Mouse (Mus musculus): ENCODE measurements around the gene Pde7b. TPM values are rescaled to one million over a fixed set of nuclear protein-coding genes. Genes with fewer than 3 reads are reported as not detected.

Gene Pde7b
- polyA plus RNA-seq, 1 experiment from 2014 or later = 1.3 TPM

DNA sequence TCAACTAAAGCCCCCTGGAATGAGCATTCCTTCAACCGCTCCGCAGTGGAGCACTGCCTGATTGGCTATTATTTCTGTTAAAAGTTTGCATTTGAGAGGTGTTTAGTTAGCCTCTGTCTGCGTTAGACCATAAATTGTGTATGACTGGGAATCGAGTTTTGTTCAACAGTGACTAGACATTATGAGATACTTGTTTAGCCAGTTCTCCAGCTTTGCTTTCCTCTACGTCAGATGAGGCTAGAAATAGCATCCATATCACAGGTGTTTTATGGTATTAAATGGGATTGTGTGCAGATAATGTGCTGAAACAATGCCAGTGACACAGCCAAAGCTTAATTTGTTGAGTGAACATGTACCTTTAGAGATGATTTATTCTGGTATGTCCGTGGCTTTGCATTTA, 70.3 kb downstream of the Pde7b start:
- Histone ChIP-seq H3K36me3 (ENCODE audit: control insufficient read depth, insufficient read depth, low read length) (no peaks in the 10 kb centered on the region), H3K4me2 (no peak overlapping the region), H3K27ac (ENCODE audit: low read depth, low read length) (no peak overlapping the region), H3K27me3 (replicated peaks; ENCODE audit: control insufficient read depth, insufficient read depth, low read length) (no peaks in the 10 kb centered on the region), H3K9me3 (ENCODE audit: control insufficient read depth, low read length) (no peaks in the 10 kb centered on the region), H3K4me1 (replicated peaks; ENCODE audit: control insufficient read depth, insufficient read depth, low read length) (no peaks in the 10 kb centered on the region), H3K9ac (ENCODE audit: low read depth, low read length) (no peak overlapping the region), H3K4me3 (ENCODE audit: low read depth, low read length) (no peak overlapping the region)
- DNase-seq (ENCODE audit: low spot score) (no peak), ATAC-seq (replicated peaks; ENCODE audit: low FRiP score) (no peak)
- WGBS = 82% methylated on average over 6 of the region's 6 CpGs

DNA sequence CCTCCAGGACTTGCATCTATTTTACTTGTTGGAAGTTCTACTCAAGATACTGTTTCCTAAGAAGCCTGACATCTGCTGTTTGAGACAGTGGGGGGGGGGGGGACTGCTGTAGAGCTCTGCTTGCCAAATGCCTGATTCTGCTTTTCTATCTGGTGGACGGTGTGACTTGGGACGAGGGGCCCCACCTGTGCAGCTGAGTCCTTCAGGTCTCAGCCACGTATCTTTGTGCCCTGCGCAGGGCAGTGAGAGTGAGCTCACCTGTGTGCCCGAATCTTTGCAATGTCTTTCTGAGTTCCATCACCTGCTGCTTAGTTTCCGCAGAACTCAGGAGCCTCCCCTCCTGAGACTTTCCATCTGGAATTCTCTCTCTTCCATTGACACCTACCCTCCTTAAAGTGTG, 70.7 kb downstream of the Pde7b start:
- no peaks in the 10 kb centered on the region for H3K9me3 ChIP-seq (ENCODE audit: control insufficient read depth, low read length)
- no peak overlapping the region for H3K4me2 ChIP-seq
- H3K36me3 ChIP-seq (ENCODE audit: control insufficient read depth, insufficient read depth, low read length) = no peaks in the 10 kb centered on the region
- H3K4me1 ChIP-seq (replicated peaks; ENCODE audit: control insufficient read depth, insufficient read depth, low read length) = no peaks in the 10 kb centered on the region
- H3K27me3 ChIP-seq (replicated peaks; ENCODE audit: control insufficient read depth, insufficient read depth, low read length) = no peaks in the 10 kb centered on the region
- WGBS = 77% methylated on average over 6 of the region's 6 CpGs
- no peak overlapping the region for H3K27ac ChIP-seq (ENCODE audit: low read depth, low read length)
- DNase-seq (ENCODE audit: low spot score) (no peak), ATAC-seq (replicated peaks; ENCODE audit: low FRiP score) (no peak)
- no peak overlapping the region for H3K4me3 ChIP-seq (ENCODE audit: low read depth, low read length)
- H3K9ac ChIP-seq (ENCODE audit: low read depth, low read length) = no peak overlapping the region

DNA sequence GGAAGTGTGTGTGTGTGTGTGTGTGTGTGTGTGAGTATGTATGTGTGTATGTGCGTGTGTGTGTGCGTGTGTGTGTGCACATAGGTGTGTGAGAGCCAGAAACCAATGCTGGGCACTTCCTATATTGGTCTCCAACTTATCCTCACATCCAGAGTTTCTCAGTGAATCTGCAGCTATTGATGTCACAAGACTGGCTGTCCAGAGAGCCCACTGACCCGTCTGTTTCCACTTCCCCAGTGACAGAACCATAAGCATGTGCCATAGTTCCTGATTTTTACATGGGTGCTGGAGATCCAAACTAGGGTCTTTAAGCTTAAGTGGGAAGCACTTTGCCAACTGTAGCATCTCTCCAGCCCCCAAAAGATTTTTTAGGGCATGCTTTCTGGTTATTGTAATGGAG, 71.6 kb downstream of the Pde7b start:
- Histone ChIP-seq H3K27ac (ENCODE audit: low read depth, low read length) (no peak overlapping the region), H3K4me2 (no peak overlapping the region), H3K4me1 (replicated peaks; ENCODE audit: control insufficient read depth, insufficient read depth, low read length) (no peaks in the 10 kb centered on the region), H3K36me3 (ENCODE audit: control insufficient read depth, insufficient read depth, low read length) (no peaks in the 10 kb centered on the region), H3K9ac (ENCODE audit: low read depth, low read length) (no peak overlapping the region), H3K4me3 (ENCODE audit: low read depth, low read length) (no peak overlapping the region), H3K27me3 (replicated peaks; ENCODE audit: control insufficient read depth, insufficient read depth, low read length) (no peaks in the 10 kb centered on the region), H3K9me3 (ENCODE audit: control insufficient read depth, low read length) (no peaks in the 10 kb centered on the region)
- ATAC-seq (replicated peaks; ENCODE audit: low FRiP score) (no peak), DNase-seq (ENCODE audit: low spot score) (no peak)
- WGBS = 65% methylated on average over 3 of the region's 3 CpGs

DNA sequence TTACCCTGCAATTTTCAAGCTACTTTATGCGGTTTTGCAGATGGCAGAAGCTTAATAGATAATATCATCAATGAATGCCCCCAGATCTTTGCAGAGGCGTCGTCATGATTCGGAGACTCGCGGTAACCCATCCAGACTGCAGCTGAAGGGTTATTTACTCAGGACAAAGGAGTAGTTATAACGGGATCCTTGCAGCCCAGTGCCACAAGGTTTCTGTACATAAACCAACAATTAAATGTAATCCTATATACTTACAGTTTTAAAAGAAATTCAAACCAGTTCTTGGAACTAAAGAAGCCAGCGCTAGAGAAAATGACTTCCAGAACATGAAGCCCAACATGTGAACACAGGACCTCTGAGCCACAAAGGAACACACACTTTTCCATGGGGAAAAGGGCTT, 88.5 kb downstream of the Pde7b start:
- Histone ChIP-seq H3K36me3 (ENCODE audit: control insufficient read depth, insufficient read depth, low read length) (no peaks in the 10 kb centered on the region), H3K27me3 (replicated peaks; ENCODE audit: control insufficient read depth, insufficient read depth, low read length) (no peaks in the 10 kb centered on the region), H3K4me2 (no peak overlapping the region), H3K9ac (ENCODE audit: low read depth, low read length) (no peak overlapping the region), H3K4me3 (ENCODE audit: low read depth, low read length) (no peak overlapping the region), H3K9me3 (ENCODE audit: control insufficient read depth, low read length) (no peaks in the 10 kb centered on the region), H3K4me1 (replicated peaks; ENCODE audit: control insufficient read depth, insufficient read depth, low read length) (no peaks in the 10 kb centered on the region), H3K27ac (ENCODE audit: low read depth, low read length) (no peak overlapping the region)
- no peak for ATAC-seq (replicated peaks; ENCODE audit: low FRiP score)
- WGBS = 88% methylated on average over 8 of the region's 8 CpGs
- DNase-seq (ENCODE audit: low spot score) = no peak

DNA sequence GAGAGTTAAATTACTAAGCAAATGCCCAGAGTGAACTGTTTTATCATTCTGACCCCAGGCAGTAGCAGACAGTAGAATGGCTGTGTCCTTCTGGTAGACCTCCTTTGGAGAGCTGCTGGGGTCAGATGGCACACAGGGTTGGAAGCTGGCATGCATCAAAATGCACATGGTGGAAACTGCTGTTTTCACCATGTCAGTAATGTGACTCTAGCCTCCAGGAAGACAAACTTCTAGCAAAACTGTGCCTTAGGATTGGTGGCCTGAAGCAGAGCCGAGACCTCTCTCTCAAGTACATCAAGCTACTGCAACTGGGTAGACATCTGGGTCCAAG, 91.8 kb downstream of the Pde7b start:
- Histone ChIP-seq H3K4me2 (no peak overlapping the region), H3K36me3 (ENCODE audit: control insufficient read depth, insufficient read depth, low read length) (no peaks in the 10 kb centered on the region), H3K27me3 (replicated peaks; ENCODE audit: control insufficient read depth, insufficient read depth, low read length) (no peaks in the 10 kb centered on the region), H3K9me3 (ENCODE audit: control insufficient read depth, low read length) (no peaks in the 10 kb centered on the region), H3K27ac (ENCODE audit: low read depth, low read length) (no peak overlapping the region), H3K4me1 (replicated peaks; ENCODE audit: control insufficient read depth, insufficient read depth, low read length) (no peaks in the 10 kb centered on the region), H3K4me3 (ENCODE audit: low read depth, low read length) (no peak overlapping the region), H3K9ac (ENCODE audit: low read depth, low read length) (no peak overlapping the region)
- WGBS = 97% methylated on average over 1 of the region's 1 CpGs
- DNase-seq (ENCODE audit: low spot score) = no peak
- no peak for ATAC-seq (replicated peaks; ENCODE audit: low FRiP score)

DNA sequence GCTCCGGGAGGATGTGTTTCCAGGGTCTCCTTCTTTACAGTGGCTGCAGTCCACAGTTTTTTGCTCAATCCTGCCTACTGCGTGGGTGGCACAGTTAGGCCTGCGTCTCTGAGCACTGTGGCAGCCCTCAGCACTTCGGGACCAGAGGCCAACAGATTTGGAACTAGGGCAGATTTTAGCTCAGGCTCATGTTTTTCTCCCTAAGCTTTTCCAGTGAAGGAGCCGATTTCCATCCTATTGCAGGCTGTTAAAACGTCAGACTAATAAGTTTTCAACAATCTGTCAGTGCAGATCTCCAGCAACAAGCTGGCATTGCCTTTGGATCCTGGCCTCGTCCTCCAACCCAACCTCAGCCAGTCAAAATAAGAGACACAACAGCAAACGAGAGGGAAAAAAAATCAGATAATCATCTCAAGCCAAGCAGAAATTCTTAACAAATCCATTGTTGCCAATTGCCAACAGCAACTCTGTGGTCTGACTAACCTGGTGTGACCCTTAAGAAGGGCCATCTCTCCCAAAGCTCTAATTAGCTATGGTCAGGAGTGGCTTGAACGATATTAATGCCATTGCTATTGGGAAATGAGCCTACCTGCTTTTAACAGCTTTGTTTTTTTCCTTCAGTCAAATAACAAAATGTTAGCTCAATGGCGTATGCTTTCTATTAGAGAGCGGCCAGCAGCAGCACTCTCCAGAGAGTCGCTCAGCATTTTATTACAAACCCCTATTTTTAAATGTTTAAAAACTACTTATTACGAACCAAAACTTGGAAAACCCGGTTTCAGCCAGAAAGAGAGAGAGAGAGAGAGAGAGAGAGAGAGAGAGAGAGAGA, 92.4 kb downstream of the Pde7b start:
- no peaks in the 10 kb centered on the region for H3K4me1 ChIP-seq (replicated peaks; ENCODE audit: control insufficient read depth, insufficient read depth, low read length)
- H3K27ac ChIP-seq (ENCODE audit: low read depth, low read length) = no peak overlapping the region
- ATAC-seq (replicated peaks; ENCODE audit: low FRiP score) = no peak
- H3K4me3 ChIP-seq (ENCODE audit: low read depth, low read length) = no peak overlapping the region
- WGBS = 78% methylated on average over 14 of the region's 14 CpGs
- no peak overlapping the region for H3K9ac ChIP-seq (ENCODE audit: low read depth, low read length)
- no peaks in the 10 kb centered on the region for H3K36me3 ChIP-seq (ENCODE audit: control insufficient read depth, insufficient read depth, low read length)
- no peaks in the 10 kb centered on the region for H3K27me3 ChIP-seq (replicated peaks; ENCODE audit: control insufficient read depth, insufficient read depth, low read length)
- no peaks in the 10 kb centered on the region for H3K9me3 ChIP-seq (ENCODE audit: control insufficient read depth, low read length)
- no peak overlapping the region for H3K4me2 ChIP-seq
- DNase-seq (ENCODE audit: low spot score) = no peak

DNA sequence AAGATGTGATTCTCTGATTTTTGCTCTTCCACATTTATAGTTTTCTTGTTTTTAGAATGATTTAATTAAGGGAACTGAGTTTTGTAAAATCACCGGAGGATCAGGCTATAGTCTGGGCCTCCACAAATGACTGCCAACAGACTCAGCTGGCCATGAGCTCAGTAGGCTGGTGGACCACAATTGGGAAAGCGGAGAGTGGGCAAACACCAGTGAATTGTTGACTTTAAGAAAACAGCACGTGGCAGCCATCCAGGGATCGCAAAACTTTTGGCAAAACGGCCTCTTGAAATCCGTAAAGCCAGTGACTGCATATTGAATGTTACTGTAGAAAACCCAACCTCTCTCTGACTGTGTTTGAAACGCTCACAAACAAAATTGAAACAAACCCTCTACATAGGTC, 94.8 kb downstream of the Pde7b start:
- H3K9ac ChIP-seq (ENCODE audit: low read depth, low read length) = no peak overlapping the region
- no peak overlapping the region for H3K27ac ChIP-seq (ENCODE audit: low read depth, low read length)
- 79% methylated on average over 7 of the region's 7 CpGs for WGBS
- H3K4me2 ChIP-seq = no peak overlapping the region
- H3K36me3 ChIP-seq (ENCODE audit: control insufficient read depth, insufficient read depth, low read length) = no peaks in the 10 kb centered on the region
- no peak for DNase-seq (ENCODE audit: low spot score)
- no peak overlapping the region for H3K4me3 ChIP-seq (ENCODE audit: low read depth, low read length)
- H3K9me3 ChIP-seq (ENCODE audit: control insufficient read depth, low read length) = no peaks in the 10 kb centered on the region
- no peak for ATAC-seq (replicated peaks; ENCODE audit: low FRiP score)
- H3K27me3 ChIP-seq (replicated peaks; ENCODE audit: control insufficient read depth, insufficient read depth, low read length) = no peaks in the 10 kb centered on the region
- H3K4me1 ChIP-seq (replicated peaks; ENCODE audit: control insufficient read depth, insufficient read depth, low read length) = no peaks in the 10 kb centered on the region; the same call in none of the 2 replicates

DNA sequence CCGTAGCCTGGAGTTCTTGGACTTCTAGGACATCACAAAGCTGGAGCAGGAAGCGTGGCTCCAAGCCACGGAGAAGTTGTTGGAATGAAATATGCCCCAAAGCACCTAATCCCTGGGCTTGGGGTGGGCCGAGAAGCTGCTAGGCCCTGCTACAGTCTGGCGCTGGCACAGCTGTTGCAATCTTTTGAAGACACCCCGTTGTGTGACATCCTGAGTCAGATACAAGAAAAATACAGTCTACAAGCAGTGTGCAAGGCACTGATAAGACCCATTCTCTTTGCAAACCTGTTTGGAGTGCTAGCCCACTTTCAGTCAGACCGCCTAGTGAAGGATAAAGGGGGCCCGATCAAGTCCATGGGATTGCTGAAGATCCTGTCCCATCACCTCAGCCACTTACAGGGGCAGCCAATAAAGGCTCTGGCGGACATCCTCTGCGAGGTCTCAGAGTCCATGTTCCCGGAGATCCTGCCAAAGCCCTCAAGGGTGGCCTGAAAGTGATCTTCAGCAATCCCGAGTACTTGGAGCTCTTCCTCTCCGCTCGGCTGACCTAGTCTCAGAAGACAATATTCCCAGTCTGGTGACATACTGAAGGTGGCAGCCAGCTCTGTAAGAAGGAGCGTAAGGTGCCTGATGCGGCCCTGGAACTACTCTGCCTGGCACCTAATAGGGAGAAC, 99.0 kb downstream of the Pde7b start:
- Histone ChIP-seq H3K27me3 (replicated peaks; ENCODE audit: control insufficient read depth, insufficient read depth, low read length) (no peaks in the 10 kb centered on the region), H3K9ac (ENCODE audit: low read depth, low read length) (no peak overlapping the region), H3K36me3 (ENCODE audit: control insufficient read depth, insufficient read depth, low read length) (no peaks in the 10 kb centered on the region), H3K4me1 (replicated peaks; ENCODE audit: control insufficient read depth, insufficient read depth, low read length) (no peaks in the 10 kb centered on the region; the same call in none of the 2 replicates), H3K27ac (ENCODE audit: low read depth, low read length) (no peak overlapping the region), H3K4me2 (no peak overlapping the region), H3K9me3 (ENCODE audit: control insufficient read depth, low read length) (no peaks in the 10 kb centered on the region), H3K4me3 (ENCODE audit: low read depth, low read length) (no peak overlapping the region)
- ATAC-seq (replicated peaks; ENCODE audit: low FRiP score) (peak; percentile 86), DNase-seq (ENCODE audit: low spot score) (no peak)
- WGBS = 76% methylated on average over 16 of the region's 16 CpGs

Measured in liver, embryonic 11.5 days (tissue).